Mouse (Mus musculus): ENCODE results near the gene Ubxn10.

GRCm38 (mm10) chr4:138659936-138660602 lies 76.9 kb downstream of the Ubxn10 start:
- no peak for TF ChIP-seq CTCF (IDR thresholded peaks at IDR 0.05; ENCODE audit: low read depth, low read length)
- TF ChIP-seq POLR2A (IDR thresholded peaks at IDR 0.05; ENCODE audit: borderline replicate concordance, low read depth, low read length), result no peak
